Mouse (Mus musculus) naive thymus-derived CD4-positive, alpha-beta T cell, adult 5 months (primary cell): ENCODE data around the gene Baiap3. TPM values are rescaled to one million over a fixed set of nuclear protein-coding genes. Genes with fewer than 3 reads are reported as not detected.

Source experiments
- polyA plus RNA-seq: library from polyadenylated mRNA; unstranded; fragments of 100-300 nt; shearing (Covaris generic); gene quantifications from one replicate; pipeline ENCODE4 v1.2.1, GENCODE M21; 2017

The Baiap3 gene
- polyA plus RNA-seq = 2.6 TPM

GRCm38 (mm10) chr17:25256140-25256754 lies at the start of gene Baiap3:
TSS of gene Baiap3 (minus strand) at chr17:25256364.

GRCm38 (mm10) chr17:25298094-25298493 lies 41.9 kb upstream of the Baiap3 start, which contains the start of gene Prss34:
TSS of gene Prss34 (plus strand) at chr17:25298394.

GRCm38 (mm10) chr17:25274571-25275346 lies 18.6 kb upstream of the Baiap3 start, which contains the start of gene Ube2i:
TSS of gene Ube2i (minus strand) at chr17:25274622.

GRCm38 (mm10) chr17:25239695-25240636 lies 16.2 kb downstream of the Baiap3 start, which contains the start of the genes Gnptg and Tsr3:
TSS of gene Gnptg (minus strand) at chr17:25240124.
TSS of gene Tsr3 (plus strand) at chr17:25240170.

Other genes starting within 250 kb of the Baiap3 start
- gene Cramp1l, start 240.6 kb downstream of the Baiap3 start, polyA plus RNA-seq = 13.5 TPM
- 16.4 TPM for gene Ift140, start 240.3 kb downstream of the Baiap3 start, polyA plus RNA-seq
- 0.56 TPM for gene Tmem204, start 172.8 kb downstream of the Baiap3 start, polyA plus RNA-seq
- gene Telo2, start 140.4 kb downstream of the Baiap3 start, polyA plus RNA-seq = 24.9 TPM
- not detected for gene Ptx4, start 135.6 kb downstream of the Baiap3 start, polyA plus RNA-seq
- gene Clcn7, start 123.0 kb downstream of the Baiap3 start, polyA plus RNA-seq = 29.9 TPM
- gene Ccdc154, start 93.9 kb downstream of the Baiap3 start, polyA plus RNA-seq = not detected
- gene Gm38655, start 80.9 kb downstream of the Baiap3 start, polyA plus RNA-seq = not detected
- gene BC003965, start 71.8 kb downstream of the Baiap3 start, polyA plus RNA-seq = 17.8 TPM
- gene Unkl, start 68.0 kb downstream of the Baiap3 start, polyA plus RNA-seq = 57.0 TPM
- gene Gnptg, start 16.2 kb downstream of the Baiap3 start, polyA plus RNA-seq = 85.8 TPM
- 36.6 TPM for gene Tsr3, start 16.2 kb downstream of the Baiap3 start, polyA plus RNA-seq
- 587 TPM for gene Ube2i, start 18.3 kb upstream of the Baiap3 start, polyA plus RNA-seq
- gene Prss34, start 42.0 kb upstream of the Baiap3 start, polyA plus RNA-seq = not detected
- not detected for gene Prss28, start 52.3 kb upstream of the Baiap3 start, polyA plus RNA-seq
- not detected for gene Prss29, start 62.3 kb upstream of the Baiap3 start, polyA plus RNA-seq
- not detected for gene Tpsab1, start 89.2 kb upstream of the Baiap3 start, polyA plus RNA-seq
- not detected for gene Tpsb2, start 109.9 kb upstream of the Baiap3 start, polyA plus RNA-seq
- gene Tpsg1, start 112.9 kb upstream of the Baiap3 start, polyA plus RNA-seq = not detected
- gene Cacna1h, start 177.4 kb upstream of the Baiap3 start, polyA plus RNA-seq = not detected
- not detected for gene Tekt4, start 198.3 kb upstream of the Baiap3 start, polyA plus RNA-seq
- gene Sstr5, start 240.9 kb upstream of the Baiap3 start, polyA plus RNA-seq = not detected